Mouse (Mus musculus) hindbrain, embryonic 11.5 days (tissue): ENCODE results near the gene Rab6a. TPM values are rescaled to one million over a fixed set of nuclear protein-coding genes. Genes with fewer than 3 reads are reported as not detected.

Experiments
- ATAC-seq: fragments of 200-750 bp; cut with Nextera tagmentation; 2 replicates; pipeline ENCODE4 v1.8.0; 2017; ENCODE audit warnings: mild to moderate bottlenecking, moderate TSS enrichment, moderate library complexity; ENCODE audit not compliant: low FRiP score
- DNase-seq: peaks from one replicate; pipeline ENCODE4 v3.0.0-alpha.2; 2015; ENCODE audit warnings: low spot score
- H3K27ac ChIP-seq: fragments of 300-500 bp; sonication (generic); 2 replicates; pipeline ENCODE4 v1.5.1; 2014; ENCODE audit warnings: mild to moderate bottlenecking, low read depth, low read length
- H3K27me3 ChIP-seq: fragments of 300-500 bp; sonication (generic); 2 replicates; pipeline ENCODE4 v1.6.1; 2014; ENCODE audit warnings: mild to moderate bottlenecking, low read length, moderate library complexity, mixed read lengths; ENCODE audit not compliant: control insufficient read depth, insufficient read depth
- H3K36me3 ChIP-seq: fragments of 300-500 bp; sonication (generic); 2 replicates; pipeline ENCODE4 v1.6.1; 2014; ENCODE audit warnings: mild to moderate bottlenecking, low read length, moderate library complexity, mixed read lengths; ENCODE audit not compliant: control insufficient read depth, insufficient read depth
- H3K4me1 ChIP-seq: fragments of 300-500 bp; sonication (generic); replicated peaks from 2 replicates; pipeline ENCODE4 v1.6.1; 2014; ENCODE audit warnings: low read length, mixed read lengths; ENCODE audit not compliant: control insufficient read depth, insufficient read depth
- H3K4me2 ChIP-seq: fragments of 300-500 bp; sonication (generic); replicated peaks from 2 replicates; pipeline ENCODE4 v1.6.1; 2014; ENCODE audit warnings: mild to moderate bottlenecking, low read depth, low read length
- H3K4me3 ChIP-seq: fragments of 300-500 bp; sonication (generic); 2 replicates; pipeline ENCODE4 v1.5.1; 2014; ENCODE audit warnings: low read depth, low read length
- H3K9ac ChIP-seq: fragments of 300-500 bp; sonication (generic); 2 replicates; pipeline ENCODE4 v1.6.1; 2014; ENCODE audit warnings: low read depth, low read length
- H3K9me3 ChIP-seq: fragments of 300-500 bp; sonication (generic); 2 replicates; pipeline ENCODE4 v1.6.1; 2016; ENCODE audit warnings: low read length; ENCODE audit not compliant: control insufficient read depth
- WGBS: fragments of 180-500 bp; shearing (Covaris S2); extraction: QIAGEN DNeasy Blood & Tissue Kit; methylation state at CpG from one replicate; pipeline ENCODE4 v1.1.7; 2014; 5-methylcytosine and 5-hydroxymethylcytosine counted together
- polyA plus RNA-seq: library from polyadenylated mRNA; unstranded; fragments of >200 nt; fragmentation: Nextera tagmentation; extraction: Ambion mirVana; gene quantifications from 2 replicates; pipeline ENCODE4 v1.2.1, GENCODE M21; 2014

Rab6a gene
- polyA plus RNA-seq, 1 experiment from 2014 or later = 192 TPM

GRCm38 (mm10) chr7:100649826-100650225 is 42.6 kb downstream of the Rab6a start:
- ATAC-seq (no peak), DNase-seq (no peak)
- Histone ChIP-seq H3K4me1 (peaks cover 5% of the 10 kb centered on the region; the same call in 1 of the 2 replicates), H3K4me2 (no peak overlapping the region), H3K27me3 (no peaks in the 10 kb centered on the region), H3K27ac (no peak overlapping the region), H3K4me3 (no peak overlapping the region), H3K9ac (no peak overlapping the region), H3K36me3 (no peaks in the 10 kb centered on the region), H3K9me3 (no peaks in the 10 kb centered on the region)
- 67% methylated on average over 8 of the region's 8 CpGs for WGBS

DNA sequence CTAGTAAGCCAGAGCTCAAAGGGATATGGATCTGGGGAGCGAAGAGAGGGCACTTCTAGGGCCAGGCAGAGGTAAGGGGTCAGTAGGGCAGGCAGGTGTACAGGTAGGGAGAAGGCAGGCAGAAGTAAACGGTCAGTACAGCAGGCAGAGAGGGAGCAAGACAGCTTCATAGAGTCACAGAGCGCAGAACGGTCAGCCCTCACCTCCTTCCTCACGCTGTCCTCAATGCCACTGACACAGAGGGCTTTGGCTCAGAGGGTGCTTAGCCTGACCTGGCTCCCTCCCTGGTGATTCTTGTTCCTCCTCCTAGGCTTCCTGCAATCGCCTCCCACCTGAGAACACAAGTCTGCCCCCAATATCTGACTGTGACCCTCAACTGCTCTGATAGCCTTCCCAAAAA is 43.2 kb downstream of the Rab6a start:
- Histone ChIP-seq H3K27me3 (no peaks in the 10 kb centered on the region), H3K4me1 (peaks cover 5% of the 10 kb centered on the region; the same call in 1 of the 2 replicates), H3K9me3 (no peaks in the 10 kb centered on the region), H3K27ac (no peak overlapping the region), H3K36me3 (no peaks in the 10 kb centered on the region), H3K9ac (no peak overlapping the region), H3K4me3 (no peak overlapping the region), H3K4me2 (no peak overlapping the region)
- 80% methylated on average over 6 of the region's 6 CpGs for WGBS
- ATAC-seq (no peak), DNase-seq (no peak)

DNA sequence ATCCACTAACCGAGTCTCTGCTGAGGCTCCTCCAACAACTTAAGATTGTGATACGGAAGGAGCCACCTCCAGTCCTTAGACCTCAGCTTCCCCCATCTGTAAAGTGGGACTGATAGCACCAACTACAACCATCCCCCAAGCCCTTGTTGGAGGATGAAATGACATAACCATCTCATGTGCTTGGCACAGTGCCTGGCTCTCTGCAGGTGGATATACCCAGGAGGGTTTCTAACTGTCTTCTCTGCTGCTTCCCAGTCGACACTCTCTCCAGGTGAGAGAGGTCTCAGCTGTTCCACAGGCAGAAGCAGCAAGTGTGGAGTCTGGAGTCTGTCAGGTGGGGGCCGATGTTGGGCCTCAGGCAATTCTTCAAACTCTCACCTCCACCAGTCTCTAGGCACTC is 43.8 kb downstream of the Rab6a start:
- H3K27ac ChIP-seq = no peak overlapping the region
- no peak overlapping the region for H3K9ac ChIP-seq
- WGBS = 83% methylated on average over 4 of the region's 4 CpGs
- H3K4me3 ChIP-seq = no peak overlapping the region
- DNase-seq = no peak
- peaks cover 5% of the 10 kb centered on the region; the same call in 1 of the 2 replicates for H3K4me1 ChIP-seq
- H3K27me3 ChIP-seq = no peaks in the 10 kb centered on the region
- no peak overlapping the region for H3K4me2 ChIP-seq
- no peak for ATAC-seq
- no peaks in the 10 kb centered on the region for H3K9me3 ChIP-seq
- H3K36me3 ChIP-seq = no peaks in the 10 kb centered on the region

GRCm38 (mm10) chr7:100653480-100654266 is 46.5 kb downstream of the Rab6a start:
- WGBS = 56% methylated on average over 9 of the region's 9 CpGs
- peak overlapping the region; percentile 73 for H3K27ac ChIP-seq

GRCm38 (mm10) chr7:100654441-100654840 is 47.2 kb downstream of the Rab6a start:
- Histone ChIP-seq H3K9me3 (no peaks in the 10 kb centered on the region), H3K4me3 (no peak overlapping the region), H3K9ac (no peak overlapping the region; the same call in 1 of the 2 replicates), H3K27me3 (no peaks in the 10 kb centered on the region), H3K4me1 (peaks cover 8% of the 10 kb centered on the region), H3K27ac (peak overlapping the region; percentile 73), H3K36me3 (no peaks in the 10 kb centered on the region), H3K4me2 (no peak overlapping the region)
- ATAC-seq (no peak), DNase-seq (no peak)
- WGBS = 79% methylated on average over 8 of the region's 8 CpGs

More at GRCm38 (mm10) chr7:100653480-100654266, 46.5 kb downstream of the Rab6a start:
- Histone ChIP-seq H3K4me2 (no peak overlapping the region), H3K9ac (peak overlapping the region; percentile 19; the same call in 1 of the 2 replicates), H3K4me3 (no peak overlapping the region), H3K4me1 (peaks cover 8% of the 10 kb centered on the region), H3K27me3 (no peaks in the 10 kb centered on the region), H3K36me3 (no peaks in the 10 kb centered on the region), H3K9me3 (no peaks in the 10 kb centered on the region)
- DNase-seq (peak; percentile 75), ATAC-seq (peak; percentile 85)

- peaks cover 8% of the 10 kb centered on the region for H3K4me1 ChIP-seq
- H3K27me3 ChIP-seq = no peaks in the 10 kb centered on the region
- H3K4me3 ChIP-seq = no peak overlapping the region
- WGBS = 43% methylated on average over 5 of the region's 5 CpGs
- H3K4me2 ChIP-seq = no peak overlapping the region
- DNase-seq (no peak), ATAC-seq (no peak)
- H3K9me3 ChIP-seq = no peaks in the 10 kb centered on the region
- no peak overlapping the region for H3K27ac ChIP-seq
- no peak overlapping the region for H3K9ac ChIP-seq
- H3K36me3 ChIP-seq = no peaks in the 10 kb centered on the region
Observed at GRCm38 (mm10) chr7:100656739-100657138, 49.5 kb downstream of the Rab6a start.

DNA sequence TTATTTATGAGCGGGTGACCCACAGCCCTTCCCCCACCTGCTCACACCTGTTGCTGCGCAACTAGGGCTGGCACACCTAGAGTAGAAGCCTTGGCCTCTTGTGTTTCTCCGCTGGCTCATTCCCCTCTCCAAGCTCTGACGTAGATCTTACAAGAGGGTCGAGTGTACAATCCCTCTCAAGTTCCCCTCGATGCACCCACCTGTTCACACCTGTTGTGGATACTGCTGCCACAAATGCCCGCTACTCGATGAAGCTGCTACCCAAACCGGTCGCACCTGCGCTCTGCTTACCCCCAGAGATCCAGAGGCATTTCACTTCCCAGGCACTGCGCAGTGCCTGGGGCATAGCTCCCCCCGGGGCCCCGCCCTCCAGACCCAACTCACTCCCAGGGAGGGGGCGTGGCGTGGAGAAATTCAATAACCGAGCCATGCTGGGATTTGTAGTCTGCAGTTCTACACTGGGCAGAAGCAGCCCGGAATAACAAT is 50.9 kb downstream of the Rab6a start:
- peak; percentile 54 for DNase-seq

GRCm38 (mm10) chr7:100661264-100661663 is 54.1 kb downstream of the Rab6a start:
- DNase-seq = no peak

More for the DNA sequence above, 50.9 kb downstream of the Rab6a start:
- ATAC-seq = no peak
- Histone ChIP-seq H3K36me3 (no peaks in the 10 kb centered on the region), H3K27me3 (no peaks in the 10 kb centered on the region), H3K4me1 (peaks cover 8% of the 10 kb centered on the region), H3K4me2 (no peak overlapping the region; the same call in 1 of the 2 replicates), H3K9ac (no peak overlapping the region), H3K27ac (no peak overlapping the region), H3K9me3 (no peaks in the 10 kb centered on the region), H3K4me3 (no peak overlapping the region)
- 29% methylated on average over 18 of the region's 18 CpGs for WGBS

GRCm38 (mm10) chr7:100662231-100662630 is 55.0 kb downstream of the Rab6a start, which contains the start of gene Plekhb1:
Gene Plekhb1, minus strand, starts transcription at chr7:100662414.
- H3K36me3 ChIP-seq = no peaks in the 10 kb centered on the region
- ATAC-seq (no peak), DNase-seq (no peak)
- H3K4me3 ChIP-seq = no peak within 1 kb of the TSS
- 73% methylated on average over 8 of the region's 8 CpGs for WGBS
- H3K9me3 ChIP-seq = no peaks in the 10 kb centered on the region
- 0 out of 2 replicates have a peak, but pooled peaks cover 2% of the 10 kb centered on the region for H3K4me1 ChIP-seq
- H3K9ac ChIP-seq = no peak within 1 kb of the TSS
- H3K27me3 ChIP-seq = no peaks in the 10 kb centered on the region
- H3K4me2 ChIP-seq = no peak within 1 kb of the TSS
- no peak within 1 kb of the TSS for H3K27ac ChIP-seq

More at GRCm38 (mm10) chr7:100661264-100661663, 54.1 kb downstream of the Rab6a start:
- 88% methylated on average over 7 of the region's 7 CpGs for WGBS
- no peaks in the 10 kb centered on the region for H3K9me3 ChIP-seq
- H3K4me2 ChIP-seq = no peak overlapping the region
- ATAC-seq = no peak
- no peak overlapping the region for H3K27ac ChIP-seq
- H3K9ac ChIP-seq = no peak overlapping the region
- no peaks in the 10 kb centered on the region for H3K36me3 ChIP-seq
- peaks cover 2% of the 10 kb centered on the region; the same call in 1 of the 2 replicates for H3K4me1 ChIP-seq
- H3K27me3 ChIP-seq = no peaks in the 10 kb centered on the region
- no peak overlapping the region for H3K4me3 ChIP-seq
